Mouse (Mus musculus): ENCODE measurements around the gene Pdzrn4.

Pdzrn4 gene

DNA sequence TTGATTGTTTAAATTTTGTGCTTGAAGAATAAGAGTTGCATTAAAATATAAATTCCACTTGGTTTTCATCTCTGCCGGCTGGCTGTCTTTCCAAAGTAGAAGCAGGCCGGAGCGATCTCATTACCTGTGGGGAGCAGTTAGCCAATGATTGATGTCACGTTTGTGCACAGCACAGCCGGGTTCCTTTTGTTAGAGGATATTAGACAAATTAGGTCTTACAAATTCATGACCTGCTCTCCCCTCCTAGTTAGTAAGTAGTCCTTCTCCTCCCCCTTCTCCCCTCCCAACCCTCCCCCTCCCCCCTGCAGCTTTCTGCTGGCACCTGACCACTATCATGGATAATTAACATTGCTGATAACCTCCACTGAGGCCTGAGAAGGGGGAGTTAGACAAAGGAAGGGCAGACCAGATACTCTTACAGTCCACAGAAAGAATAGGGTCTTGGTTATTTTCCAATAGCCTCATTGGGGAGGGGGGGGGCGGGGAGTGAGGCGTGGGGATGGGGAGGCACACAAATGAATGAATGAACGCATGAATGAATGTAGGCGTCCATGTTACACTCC, 103.7 kb downstream of the Pdzrn4 start:
- DNase-seq (ENCODE audit: low read depth): no peak

DNA sequence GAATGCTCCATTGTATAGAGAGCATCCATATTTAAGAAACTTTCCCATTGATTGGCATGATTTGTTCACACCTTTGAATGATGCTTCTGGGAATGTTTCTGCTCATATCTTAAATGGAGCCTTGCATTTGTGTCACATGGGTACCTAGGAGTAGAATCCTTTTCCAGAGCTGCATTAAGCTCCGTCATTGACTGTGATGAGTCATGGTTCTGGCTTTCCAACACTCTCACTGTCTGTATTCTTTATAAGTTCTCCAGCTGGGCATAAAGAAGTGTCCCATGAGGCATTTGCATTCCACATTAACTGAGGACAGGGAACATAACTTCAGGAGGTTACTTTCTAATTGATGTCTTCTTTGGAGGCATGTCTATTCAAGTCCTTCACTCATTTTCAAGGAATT, 106.1 kb downstream of the Pdzrn4 start:
- no peak for DNase-seq (ENCODE audit: low read depth)

DNA sequence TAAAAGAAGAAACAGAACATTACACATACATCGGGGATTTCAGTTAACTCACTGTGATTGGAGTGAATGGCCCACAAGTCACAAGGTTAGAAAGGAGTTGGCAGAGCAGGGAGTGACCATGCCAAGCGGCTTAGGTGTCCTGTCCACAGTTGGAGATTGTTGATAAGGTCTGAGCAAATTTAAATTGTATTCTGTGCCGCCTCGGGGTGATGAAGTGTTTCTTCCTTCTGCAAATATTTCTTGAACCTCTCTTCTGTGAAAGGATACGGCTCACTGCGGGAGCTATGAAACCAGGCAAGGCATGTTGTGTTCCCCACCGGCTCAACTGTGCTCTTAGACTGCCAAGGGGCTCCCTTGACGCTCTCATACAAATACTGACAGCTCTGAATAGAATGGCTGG, 112.7 kb downstream of the Pdzrn4 start:
- DNase-seq (ENCODE audit: low read depth): no peak

DNA sequence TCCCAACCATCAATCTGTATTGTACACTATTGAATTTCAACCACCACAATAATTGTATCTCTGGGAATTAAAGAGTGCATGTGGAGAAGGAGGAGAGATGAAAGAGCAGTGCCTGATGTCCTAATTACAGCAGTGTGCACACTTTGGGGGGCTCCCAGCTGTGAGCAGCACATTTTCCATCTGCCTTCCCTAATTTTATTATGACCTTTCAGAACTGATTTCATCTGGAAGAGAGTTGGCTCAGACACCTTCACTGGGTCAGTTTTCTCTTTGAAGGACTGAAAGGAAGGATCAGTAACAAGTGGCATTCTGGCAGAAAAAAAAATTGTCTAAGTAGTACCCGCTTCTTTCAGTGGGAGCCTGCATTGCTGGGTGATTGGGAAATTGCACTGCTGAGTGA, 119.0 kb downstream of the Pdzrn4 start:
- DNase-seq (ENCODE audit: low read depth): no peak

DNA sequence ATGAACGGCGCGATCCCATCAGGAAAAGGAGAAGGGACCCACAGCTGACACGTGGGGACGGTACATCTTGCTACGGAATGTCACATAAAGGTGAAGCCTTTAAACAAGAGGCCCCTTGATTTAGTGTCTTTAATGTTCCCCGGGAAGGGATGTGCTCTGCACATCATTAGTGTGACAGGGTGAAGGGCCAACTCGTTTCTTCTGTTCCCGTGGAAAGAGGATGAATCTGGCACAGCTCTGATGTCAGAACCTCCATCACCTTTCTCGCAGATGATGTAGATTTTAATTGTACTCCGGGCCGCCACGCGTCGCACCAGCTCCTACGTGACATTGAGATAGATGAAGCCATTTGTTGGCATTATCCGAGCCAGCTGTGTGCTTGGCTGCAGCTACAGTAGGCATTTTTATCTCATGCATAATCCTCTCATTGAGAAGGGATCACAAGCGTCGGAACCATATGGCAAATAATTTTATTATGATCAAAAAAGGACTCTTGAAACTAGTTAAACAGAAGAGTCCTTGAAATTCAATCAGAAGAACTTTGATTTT, 124.1 kb downstream of the Pdzrn4 start:
- no peak for DNase-seq (ENCODE audit: low read depth)

DNA sequence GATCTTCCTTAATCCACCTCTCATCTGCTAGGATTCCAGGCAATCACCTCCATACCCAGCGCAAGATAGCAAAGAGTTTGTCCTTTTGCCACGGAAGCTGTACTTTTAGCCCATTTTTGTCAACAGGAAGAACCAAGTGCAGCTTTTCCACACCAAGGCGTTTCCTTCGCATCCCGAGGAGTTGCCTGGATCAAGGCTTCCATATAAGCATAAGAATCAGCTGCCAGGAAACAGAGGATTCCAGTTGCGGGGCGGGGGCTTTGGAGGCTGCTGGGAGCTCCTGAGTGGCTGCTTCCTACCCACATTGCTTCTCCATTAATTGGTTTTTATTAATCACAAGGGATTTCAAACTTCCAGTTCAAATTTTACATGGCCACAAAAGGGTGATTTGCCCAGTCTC, 125.0 kb downstream of the Pdzrn4 start:
- DNase-seq (ENCODE audit: low read depth): no peak

DNA sequence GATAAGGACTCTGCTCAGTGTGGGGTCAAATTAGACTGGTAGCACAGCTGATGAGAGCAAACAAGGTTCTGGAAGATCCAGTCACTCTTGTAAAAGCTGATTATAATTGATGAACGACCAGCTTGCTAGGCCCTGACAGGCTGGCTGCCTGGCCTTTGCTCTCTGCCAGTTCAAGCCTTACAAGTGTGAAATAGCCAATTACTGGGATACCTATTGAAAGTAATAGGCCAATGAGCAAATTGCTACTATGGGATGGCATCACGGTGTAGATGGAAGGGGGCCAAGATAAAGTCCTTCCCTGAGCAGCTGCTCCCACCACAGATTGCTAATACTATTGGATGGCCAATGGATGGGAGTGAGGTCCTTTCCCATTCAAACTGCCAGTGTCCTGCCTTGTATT, 128.2 kb downstream of the Pdzrn4 start:
- DNase-seq (ENCODE audit: low read depth): no peak

DNA sequence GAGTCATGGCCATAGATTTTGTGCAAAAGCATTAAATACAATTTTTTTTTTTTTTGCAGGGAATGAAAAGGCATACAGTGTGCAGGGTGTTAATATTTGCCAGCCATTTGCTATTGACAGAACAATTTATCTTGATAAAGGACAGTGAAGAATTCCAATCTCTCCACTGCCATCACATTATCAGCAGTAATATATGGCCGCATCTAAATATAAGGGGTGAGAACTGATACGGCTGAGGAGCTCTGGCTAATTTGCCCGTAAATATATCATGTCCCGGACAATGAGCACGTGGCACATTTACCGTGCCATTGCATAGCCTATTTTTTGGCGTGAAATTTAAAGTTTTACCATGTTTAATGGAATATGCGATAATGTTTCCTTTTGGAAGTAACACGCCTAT, 128.7 kb downstream of the Pdzrn4 start:
- DNase-seq (ENCODE audit: low read depth): no peak

DNA sequence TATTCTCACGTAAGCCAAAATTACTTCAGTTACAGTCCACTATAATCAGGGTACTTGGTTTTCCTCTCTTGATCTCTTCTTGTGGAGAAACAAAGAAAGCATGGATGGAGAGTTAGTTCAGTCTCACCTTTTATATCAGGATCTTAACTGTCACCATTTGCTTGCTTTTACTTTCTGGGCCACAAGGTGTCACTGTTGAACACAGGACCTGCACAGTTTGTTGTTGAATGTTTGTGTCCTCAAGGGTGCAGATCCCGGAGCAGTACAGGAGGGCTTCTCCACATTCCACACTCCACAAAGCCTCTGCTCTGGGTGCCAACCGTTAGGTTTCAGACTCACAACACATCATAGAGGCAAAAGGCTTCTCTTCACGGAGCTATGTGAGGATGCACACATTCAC, 130.1 kb downstream of the Pdzrn4 start:
- DNase-seq (ENCODE audit: low read depth): peak; percentile 4

DNA sequence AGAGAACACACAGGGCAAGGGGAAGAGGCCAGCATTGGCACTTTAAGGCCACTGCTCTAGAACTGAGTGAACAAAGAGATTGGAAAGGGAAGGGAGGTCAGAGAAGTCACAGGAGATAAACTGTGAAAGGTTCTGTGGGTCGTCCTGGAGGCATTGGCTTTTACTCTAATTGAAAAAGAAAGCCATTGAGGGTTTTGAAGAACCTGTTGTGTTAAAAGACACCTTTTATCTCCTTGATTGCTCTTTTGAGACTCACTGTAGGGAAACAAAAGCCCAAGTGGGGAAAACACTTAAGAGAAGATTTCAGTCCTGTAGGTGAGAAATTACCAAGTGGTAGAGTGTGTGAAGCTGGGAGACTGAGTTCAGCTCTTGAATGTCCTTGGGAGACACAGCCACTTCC, 146.6 kb downstream of the Pdzrn4 start:
- no peak for DNase-seq (ENCODE audit: low read depth)

DNA sequence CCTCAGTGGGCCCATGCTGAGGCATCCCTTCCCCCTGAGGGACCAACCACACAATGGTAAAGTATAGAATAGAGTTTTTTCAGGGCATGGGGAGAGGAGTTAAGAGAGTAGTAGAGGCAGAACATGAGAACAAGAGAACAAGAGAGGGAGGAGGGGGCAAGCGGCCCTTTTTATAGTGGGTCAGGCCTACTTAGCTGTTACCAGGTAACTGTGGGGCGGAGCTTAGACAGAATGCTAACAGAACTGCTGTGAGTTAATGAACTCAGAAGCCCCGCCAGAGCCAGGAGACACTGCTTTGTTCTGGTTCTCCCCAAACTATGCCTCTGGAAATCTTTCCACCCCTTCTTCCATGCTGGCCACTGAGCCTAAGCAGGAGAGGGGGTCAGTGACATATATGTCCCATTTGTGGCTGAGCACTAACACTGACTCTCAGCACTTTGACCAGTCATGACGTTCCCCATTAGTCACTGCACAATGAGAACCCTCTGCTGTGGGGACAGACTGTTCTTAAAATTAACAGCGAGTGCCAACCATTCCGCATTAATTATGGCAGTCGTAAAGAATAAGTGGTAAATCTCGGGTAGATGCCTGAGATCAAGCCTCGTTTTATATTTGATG, 150.7 kb downstream of the Pdzrn4 start:
- DNase-seq (ENCODE audit: low read depth): no peak

DNA sequence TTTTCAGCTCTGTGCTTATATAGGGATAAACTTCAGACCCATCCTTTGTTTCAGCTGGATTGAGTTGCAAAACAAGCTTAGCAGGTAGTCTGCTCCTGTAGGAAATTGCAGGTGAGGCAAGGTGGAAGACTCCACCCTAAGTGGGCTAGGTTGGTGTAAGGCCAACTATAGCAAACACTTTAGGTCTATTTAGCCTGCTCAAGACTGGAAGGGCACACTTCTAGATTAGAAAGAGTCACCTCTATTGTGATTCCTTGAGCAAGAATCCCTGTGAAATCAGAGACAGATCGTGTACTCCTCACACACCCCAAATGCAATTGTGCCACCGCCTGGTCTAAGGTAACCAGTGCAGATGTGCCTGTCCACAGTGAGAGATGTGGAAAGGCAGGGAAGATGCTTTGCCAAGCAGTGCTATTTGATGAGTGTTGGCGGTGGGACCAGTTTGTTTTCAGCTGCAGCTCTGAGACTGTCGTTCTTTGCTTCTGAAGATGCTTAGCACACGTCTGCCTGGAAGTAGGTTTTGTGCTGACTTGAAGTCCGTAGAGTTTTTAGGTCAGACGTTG, 158.4 kb downstream of the Pdzrn4 start:
- no peak for DNase-seq (ENCODE audit: low read depth)

DNA sequence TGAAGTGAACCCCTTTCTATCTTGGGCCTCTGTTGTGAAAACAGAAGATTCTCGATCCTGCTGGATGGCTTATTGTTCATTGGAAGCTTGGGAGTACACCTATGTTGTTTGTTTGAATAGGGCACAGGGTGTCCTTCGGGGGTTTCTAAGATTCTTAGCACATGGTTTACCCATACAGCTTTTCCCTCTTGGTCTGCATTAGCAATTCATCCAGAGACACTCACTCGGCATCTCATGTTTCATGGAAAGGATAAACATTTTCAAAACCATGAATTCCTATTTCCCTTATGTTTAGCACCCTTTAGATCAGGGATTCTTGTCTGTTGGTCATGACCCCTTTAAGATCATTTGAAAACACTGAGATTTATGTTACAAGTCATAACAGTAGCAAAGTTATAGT, 159.0 kb downstream of the Pdzrn4 start:
- DNase-seq (ENCODE audit: low read depth): no peak

DNA sequence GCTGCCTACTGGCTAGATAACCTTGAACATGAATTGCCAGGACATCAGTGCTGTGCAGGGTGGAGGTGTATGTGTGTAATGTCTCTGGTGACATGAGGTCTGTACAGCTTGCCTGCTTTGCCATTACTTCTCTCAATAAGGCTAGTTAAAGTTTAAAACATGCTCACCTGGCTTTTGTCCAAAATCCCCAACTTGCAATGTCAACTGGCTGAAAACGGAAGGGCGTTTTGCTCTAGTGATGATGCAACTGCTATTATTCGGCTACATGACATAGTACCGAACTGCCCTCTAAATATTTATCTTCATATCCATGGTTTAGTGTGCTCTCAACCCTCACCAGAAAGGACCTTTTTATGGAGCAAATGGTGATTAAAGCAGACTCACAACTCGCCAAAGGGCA, 161.9 kb downstream of the Pdzrn4 start:
- no peak for DNase-seq (ENCODE audit: low read depth)

DNA sequence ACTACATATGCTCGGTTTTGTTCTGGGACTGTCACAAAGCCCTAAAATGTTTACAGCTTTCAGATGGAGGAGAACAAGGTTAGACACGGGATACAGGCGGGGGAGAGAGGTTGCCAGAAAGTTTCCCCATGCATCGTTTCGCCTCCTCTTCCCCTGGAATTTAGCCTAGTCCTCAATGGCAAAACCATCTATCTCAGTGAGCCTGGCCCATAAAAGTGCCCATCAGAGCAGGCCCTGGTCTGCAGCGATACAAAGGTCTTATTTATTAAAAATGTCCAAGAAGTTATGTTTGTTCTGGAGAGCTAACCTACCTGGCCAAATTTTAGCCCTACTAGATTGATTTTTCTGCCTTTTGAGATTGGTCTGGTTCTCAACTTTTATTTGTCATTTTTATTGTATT, 165.5 kb downstream of the Pdzrn4 start:
- DNase-seq (ENCODE audit: low read depth): no peak

DNA sequence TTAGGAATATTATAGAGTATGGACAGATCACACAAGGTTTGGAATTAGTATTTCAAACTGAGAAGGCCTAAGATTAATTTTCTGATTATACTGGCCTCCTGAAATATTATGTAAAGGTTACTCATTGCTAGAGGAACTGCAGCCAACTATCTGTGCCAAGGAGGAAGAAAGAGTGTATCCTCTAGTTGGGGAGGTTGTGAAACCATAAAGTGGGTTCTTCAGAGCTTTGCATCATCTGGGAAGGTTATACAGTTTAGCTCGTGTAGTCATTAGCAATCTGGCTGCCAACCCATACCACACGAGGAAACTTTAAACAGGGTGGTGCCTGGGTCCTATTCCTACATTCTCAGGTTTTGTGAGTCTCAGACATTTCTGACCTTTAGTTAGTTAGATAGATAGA, 166.9 kb downstream of the Pdzrn4 start:
- no peak for DNase-seq (ENCODE audit: low read depth)

DNA sequence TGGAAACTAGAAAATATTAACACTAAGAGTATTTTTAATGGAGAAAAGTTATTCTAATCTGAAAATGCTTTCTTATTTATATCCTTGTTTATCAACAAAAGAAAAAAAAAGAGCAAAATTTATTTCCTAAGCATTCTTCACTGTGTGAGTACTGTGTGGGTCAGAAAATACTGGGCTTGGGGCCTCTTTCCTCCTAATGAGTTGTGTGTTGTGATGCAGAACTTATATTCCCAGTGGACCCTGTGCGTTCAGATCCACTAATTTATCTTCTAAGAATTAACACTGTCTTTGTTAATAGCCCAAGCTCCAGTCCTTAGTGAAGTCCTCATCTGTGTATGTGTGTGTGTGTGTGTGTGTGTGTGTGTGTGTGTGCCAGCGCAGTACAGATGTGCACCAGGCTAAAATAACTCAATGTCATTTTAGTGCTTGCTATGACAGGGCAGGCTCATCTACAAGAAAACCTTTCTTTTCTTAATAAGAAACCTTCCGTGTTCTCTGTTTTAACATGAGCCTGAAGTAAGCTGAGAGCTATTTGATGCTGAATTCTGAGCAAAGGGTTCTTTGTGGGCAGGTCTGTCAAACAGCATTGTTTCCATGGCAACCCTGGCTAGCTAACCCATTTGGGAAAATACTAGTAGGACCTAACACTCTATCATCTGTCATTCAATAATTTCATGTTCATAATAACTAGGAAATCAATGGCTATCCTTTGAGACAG, 174.0 kb downstream of the Pdzrn4 start:
- DNase-seq (ENCODE audit: low read depth): no peak

DNA sequence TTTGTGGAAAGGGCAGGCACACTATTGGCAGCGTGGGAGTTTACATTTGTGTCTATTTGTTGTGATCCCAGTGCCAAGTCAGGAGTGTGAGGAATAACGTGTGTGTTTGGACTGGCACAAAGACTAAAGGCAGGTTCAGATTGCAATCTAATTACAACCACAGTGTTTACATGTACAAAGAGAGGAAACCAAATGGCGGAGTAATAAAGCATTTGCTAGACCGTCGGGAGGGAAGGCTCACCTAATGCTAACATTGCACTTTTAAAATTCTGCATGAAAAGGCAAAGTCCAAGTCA, 174.5 kb downstream of the Pdzrn4 start:
- no peak for DNase-seq (ENCODE audit: low read depth)

DNA sequence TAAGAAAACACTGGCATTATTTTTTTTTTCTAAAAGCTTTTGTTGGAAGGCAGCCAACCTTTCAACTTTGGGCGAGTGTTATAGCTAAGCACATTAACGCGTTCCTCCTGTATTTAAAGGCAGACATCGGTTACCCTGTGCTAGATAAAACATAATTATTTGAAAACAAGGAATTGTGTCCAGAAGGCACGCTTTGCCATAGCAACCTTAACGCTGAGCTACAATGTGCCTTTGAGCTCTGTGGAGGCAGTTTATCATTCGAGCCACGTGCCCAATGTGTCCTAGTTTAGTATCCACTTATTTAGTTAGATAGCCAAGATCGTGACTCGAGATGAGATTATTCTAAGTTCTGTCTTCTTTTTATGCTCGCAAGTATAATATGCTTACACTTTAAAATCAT, 180.8 kb downstream of the Pdzrn4 start:
- no peak for DNase-seq (ENCODE audit: low read depth)

DNA sequence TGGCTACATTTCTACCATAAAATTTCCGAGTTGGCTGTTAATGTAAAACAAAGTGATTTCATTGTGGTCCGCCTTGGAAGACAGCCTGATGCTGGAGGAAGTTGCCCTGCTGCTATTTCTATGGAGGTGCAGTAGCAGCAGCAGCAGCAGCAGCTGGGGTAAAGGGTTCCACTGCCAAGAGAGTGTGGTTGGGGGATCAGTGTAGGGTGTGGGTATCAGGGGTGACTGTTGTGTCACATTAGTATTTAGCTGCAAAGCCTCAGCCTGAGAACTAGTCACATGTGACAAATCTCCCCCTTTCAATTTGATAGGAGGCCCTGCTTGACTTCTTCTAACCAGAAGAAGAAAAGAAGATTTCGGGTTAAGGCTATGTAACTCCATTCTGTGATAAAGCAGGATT, 183.5 kb downstream of the Pdzrn4 start:
- no peak for DNase-seq (ENCODE audit: low read depth)

DNA sequence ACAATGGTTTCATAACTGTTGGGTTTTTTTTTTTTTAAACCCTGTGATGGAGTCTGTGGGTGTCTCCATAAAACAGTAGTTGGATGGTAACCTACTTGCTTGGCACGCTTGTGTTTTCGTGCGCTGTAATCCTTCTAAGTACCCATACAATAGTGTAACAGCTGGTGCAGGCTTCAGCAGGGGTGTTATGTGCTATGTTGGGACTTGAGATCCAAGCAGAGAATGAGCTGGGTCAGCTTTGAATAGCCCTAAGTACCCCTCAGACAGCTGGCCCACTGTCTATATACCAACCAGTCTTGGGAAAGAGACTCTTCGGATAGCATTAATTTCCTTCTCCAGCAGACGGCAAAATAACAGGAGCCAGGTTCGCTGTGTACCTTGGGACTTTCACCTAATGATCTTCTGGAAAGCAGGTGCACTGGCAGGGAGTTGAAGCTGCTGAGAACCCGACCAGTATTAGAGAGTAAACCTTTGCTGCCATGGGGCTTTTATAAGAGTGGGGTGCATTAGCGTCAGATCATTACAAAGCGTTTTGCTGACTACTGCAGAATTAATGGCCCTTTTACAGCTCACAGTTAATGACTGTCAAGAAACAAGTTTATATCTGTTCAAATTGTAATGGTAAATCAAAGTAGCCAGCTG, 184.2 kb downstream of the Pdzrn4 start:
- no peak for DNase-seq (ENCODE audit: low read depth)

DNA sequence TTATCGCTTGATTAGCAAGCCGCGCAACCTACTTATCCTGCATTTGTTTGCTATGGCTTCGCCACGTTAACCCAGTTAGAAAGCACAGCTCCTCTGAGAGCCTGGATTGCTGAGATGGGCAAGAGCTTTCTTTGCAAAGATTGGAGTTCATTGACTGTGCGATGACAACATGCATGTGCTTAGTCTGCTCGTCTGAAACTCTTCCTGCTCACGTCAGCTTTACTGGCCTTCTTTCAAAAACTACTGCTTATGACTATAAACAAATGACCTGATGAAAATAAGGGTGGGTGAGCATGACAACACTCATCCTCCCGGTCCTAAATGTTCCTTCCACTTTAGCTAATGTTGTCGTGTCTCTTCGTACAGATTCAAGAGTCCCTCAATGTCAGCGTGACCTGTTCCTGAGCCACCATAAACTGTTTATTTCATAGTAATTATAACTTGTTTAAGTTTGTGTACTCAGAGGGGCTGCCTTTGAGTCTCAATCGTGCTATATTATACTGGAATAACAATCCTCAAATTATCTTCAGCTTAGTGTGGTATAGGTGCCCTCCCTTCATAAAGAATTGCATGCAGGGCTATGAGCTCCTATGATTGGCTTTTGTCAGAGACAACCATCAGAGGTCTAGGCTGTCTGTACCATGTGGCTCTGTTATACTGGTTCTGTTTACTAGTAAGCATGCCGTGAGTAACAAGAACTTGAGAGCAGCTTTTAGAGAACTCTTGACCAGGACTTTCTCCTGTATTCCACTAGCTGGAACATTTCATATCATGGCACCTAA, 187.9 kb downstream of the Pdzrn4 start:
- no peak for DNase-seq (ENCODE audit: low read depth)

All from c-Kit-positive CD71-positive TER-119-negative erythroid progenitor cells, embryonic 14.5 days (primary cell).